Mouse (Mus musculus) natural killer cell, adult 2 months (primary cell): ENCODE results near the gene Olfr62.

ENCODE experiments used
- DNase-seq, 2 experiments: peaks; one replicate each; pipeline ENCODE4 v3.0.0; 2022; ENCODE audit warnings: low spot score in 2 of 2

Olfr62 gene

DNA sequence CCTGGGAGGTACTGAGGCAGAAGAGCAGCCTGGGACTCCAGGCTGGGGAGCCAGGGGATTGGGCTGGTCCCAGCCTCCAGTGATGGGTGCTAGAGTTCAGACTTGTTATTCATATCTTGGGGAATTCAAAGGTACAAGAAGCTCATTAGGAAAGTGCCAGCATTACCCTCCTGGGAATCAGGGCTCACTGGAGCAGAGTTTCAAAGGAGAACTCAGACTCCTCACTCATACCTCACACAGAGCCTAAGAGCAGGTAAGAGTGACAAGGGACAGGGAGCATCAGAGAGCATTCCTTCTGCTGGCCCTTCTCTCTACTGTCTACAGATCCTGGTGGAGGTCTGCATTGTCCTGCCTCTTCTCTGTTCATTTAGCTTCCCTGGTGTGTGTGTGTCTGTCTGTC, at the start of gene Olfr62:
Gene Olfr62, plus strand, starts transcription at position 301 of the 400 bp plus-strand sequence.
- no peak for DNase-seq

DNA sequence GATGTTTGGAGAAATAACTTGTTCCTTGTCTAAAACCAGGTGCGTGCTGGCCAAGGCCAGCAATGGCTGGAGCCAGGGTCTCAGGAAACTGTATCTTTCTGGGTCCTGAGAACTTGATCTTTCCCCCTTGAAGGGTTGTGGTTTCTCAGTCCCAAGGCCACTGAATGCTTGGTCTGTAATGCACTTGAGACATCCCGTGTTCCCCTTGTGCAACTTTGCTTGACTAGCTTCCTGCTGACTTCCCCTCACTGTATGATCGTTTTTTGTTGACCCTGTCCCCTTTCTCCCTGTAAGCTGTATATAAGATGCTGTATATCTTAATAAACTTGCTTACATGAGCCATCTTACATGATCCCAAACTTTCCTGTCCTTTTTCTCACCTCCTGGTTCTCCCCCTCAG, 48.9 kb upstream of the Olfr62 start:
- DNase-seq: no peak

DNA sequence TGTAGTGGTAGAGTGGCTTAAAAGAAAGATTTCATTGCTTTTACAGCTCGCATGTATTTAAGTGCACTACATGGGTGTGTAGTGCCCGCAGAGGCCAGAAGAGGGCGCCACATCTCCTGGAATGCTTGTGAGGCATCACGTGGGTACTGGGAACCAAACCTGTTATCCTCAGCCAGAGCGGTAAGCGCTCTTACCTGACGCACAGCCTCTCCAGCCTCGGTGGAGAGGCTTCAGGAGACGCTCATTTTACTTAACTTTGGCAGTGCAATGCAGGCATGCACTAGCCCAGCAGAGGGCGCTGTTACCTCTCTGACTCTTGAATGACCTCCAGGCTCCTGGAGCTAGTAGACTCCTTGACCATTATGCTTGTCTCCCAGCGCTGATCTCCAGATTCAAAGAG, 46.1 kb upstream of the Olfr62 start:
- peak; percentile 22 to 25 for DNase-seq

DNA sequence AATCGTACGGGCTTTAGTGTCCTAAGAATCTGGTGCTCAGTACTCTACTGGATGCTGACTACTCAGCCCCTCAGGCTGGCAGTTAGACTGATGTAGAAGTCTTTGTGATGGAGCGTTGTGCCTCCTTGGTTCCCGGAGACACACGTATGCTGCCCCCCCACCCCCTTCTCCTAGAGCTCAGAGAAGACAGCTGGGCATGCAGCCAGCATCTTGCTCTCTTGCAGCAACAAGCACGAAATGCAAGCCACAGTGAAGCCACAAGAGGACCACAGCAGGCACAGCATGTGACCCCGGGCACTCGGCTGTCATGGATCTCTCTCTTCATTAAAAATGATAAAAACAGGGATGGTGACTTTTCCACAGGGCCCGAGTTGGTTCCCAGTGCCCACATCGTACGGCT, 43.3 kb upstream of the Olfr62 start:
- DNase-seq: no peak

DNA sequence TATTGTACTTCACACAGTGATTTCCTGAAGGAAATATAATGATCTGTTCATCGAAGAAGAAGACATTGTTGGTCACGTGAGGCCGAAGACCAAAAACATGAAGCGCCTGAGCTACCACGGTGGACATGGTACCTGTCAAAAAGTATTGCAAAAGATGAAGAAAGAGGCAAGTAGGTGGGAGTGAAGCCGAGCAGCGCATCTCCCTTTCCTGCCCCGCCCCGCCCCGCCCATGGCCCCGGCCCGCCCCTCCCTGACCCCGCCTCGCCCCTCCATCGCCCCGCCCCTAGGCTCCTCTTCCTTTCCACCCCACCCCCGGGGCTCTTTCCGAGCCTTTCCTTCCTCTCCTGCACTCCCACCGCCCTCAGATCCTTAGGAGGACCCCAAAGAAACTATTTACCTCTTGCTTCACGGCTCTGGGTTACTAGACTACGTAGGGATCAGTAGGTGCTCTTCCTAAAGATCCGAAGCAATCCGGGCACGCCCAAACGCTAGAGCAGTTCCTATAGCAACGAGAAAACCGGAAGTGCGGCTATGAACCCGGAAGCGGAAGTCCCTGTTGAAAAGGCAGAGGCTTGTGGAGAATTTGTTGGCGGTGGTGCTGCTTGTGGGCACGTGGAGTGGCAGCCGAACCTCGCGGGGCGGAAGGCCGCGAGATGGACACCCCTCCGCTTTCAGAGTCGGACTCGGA, 38.3 kb upstream of the Olfr62 start, which contains the start of the genes Cfap57 and Ebna1bp2:
Gene Cfap57, minus strand, starts transcription at position 499 of the 688 bp plus-strand sequence.
Gene Ebna1bp2, plus strand, starts transcription at position 521 of the 688 bp plus-strand sequence.
- peak; percentile 94 to 95 for DNase-seq

DNA sequence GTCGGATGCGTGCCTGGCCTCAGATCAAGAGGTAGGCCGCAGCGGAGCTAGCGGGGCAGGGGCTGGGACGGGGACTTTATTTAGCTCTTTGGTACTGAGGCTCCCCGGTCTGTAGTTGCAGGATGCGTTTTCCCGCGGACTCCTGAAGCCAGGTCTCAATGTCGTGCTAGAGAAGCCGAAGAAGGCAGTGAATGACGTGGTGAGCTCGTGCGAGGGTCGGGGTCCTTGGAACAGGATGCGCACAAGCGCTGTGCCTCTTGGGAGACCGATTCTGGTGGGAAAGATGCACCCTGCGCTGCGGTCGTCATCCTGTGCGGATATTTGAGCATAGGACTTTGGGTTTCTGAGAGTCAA, 37.8 kb upstream of the Olfr62 start:
- no peak for DNase-seq

DNA sequence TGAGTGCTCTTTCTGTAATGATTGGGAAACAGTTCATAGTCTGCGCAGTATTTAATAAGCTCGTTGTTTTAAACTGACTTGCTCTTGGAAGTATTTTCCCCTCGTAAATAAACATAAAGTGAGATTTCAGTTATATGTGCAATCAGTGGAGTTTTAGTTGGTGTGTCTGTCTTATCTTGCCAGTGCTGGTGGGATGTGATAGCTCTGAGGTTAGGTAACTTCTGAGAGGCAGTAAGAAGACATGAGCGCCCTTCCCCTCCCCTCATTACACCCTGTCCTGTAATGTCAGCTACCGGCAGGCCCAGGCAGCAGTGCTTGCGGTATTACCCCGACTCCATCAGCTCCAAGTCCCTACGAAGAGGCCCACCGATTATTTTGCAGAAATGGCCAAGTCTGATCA, 37.0 kb upstream of the Olfr62 start:
- DNase-seq: no peak

DNA sequence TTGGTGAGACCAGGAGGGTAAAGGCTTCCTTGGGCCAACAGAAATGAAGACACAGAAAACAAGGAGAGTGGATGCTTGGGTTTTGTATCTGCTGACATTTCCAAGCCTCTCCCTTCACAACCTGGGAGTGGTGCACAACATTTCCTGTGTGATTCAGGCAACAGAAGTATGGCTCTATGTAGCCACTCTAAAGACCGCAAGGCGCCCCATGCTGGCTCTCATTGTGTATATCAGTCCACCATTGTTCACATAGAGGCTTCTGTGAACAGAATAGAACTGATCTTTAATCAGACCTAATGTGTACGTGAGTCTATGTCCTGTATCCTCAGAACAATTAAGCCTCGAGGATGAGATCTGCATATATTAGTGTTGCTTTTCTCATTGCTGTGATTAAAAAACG, 28.5 kb upstream of the Olfr62 start:
- DNase-seq: no peak

DNA sequence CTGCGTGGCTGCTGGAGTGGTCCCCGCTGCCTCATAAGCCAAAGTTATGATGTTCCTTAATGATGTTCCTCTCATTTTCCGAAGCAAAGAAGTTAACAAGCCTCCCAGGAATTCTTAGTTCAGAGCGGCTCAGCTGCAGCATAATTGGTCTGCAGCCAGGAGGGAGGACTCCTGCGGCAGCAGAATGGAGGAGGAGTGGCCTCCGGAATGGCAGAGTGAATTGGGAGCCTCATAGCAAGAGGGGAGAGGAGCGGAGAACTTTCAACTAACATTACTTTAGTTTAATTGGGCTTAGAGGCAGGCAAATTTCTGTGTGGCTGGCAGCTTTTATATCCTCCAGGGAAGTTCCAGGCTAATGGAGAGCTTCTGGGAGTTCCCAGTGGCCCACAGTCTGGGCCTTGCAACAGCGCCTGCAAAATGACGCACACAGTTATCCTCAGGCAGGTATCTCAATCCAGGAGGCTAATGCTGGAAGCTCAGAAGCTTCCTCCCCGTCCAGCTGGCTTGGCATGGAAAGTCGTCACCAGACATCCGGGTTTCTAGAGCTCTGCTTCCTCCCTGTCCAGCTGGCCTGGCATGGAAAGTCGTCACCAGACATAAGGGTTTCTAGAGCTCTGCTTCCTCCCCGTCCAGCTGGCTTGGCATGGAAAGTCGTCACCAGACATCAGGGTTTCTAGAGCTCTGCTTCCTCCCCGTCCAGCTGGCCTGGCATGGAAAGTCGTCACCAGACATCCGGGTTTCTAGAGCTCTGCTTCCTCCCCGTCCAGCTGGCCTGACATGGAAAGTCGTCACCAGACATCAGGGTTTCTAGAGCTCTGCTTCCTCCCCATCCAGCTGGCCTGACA, 16.2 kb upstream of the Olfr62 start:
- DNase-seq: no peak

DNA sequence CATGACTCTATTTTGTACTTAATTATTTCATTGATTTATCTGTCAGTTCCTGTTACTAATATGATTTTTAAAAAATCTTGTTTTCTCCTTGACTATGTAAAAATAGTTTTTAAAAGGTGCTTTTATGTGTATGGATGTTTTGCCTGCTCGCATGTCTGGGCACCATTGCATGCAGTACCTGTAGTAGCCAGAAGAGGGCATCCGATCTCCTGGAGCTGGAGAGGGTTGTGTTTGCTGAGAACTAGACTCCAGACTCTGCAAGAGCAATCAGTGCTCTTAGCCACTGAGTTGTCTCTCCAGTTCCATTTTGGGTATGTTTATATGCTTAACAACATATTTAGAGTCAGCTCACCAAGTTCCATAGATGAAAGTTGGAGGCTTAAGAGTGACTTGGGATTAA, 13.5 kb upstream of the Olfr62 start:
- DNase-seq: peak; percentile 14 to 44

DNA sequence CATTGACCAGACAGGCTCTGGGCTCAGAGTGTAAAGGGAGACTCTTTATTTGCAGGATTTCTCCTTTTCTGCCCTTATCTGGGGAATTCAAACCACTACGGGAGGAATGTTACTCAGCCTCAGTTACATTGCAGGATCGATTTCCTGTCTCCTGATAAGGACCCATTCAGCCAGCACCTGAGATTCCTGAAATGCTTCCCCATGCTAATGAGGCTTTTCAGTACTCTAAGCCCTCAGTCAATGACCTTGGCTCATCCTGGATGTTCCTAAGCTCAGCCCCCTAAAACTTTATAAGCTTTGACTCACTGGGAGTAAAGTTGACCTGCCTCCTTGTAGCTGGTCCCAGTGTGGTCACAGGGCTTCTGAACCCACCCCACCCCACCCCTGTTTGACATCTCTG, 28.3 kb downstream of the Olfr62 start:
- DNase-seq: no peak

DNA sequence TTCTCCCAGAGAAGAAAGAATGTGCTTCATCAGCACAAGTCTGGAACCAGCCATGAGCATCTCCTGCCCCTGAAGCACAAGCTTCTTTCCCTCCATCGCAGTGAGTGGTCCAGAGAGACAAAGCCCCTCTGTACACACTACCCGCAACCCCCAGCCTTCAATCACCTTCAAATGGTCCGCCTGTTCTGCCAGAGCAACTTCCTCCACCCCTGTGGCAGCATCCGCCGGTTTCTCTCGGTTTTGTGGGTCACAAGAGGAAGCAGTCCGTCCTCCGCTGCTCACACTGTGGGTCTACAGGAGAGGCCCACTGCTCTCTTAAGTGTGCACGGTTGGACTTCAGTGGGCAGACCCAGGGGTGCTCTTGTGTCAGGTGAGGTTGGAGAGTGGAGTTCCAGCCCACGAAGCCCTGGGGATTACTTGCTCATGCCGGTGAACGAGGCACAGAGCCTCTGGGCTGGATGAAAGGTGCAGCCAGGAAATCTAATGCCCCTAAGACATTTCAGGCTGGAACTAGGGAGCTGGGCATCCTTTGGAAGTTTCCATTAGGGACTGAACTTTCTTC, 33.7 kb downstream of the Olfr62 start, which contains the start of gene Olfr1342:
Gene Olfr1342, minus strand, starts transcription at position 345 of the 562 bp plus-strand sequence.
- DNase-seq: no peak

DNA sequence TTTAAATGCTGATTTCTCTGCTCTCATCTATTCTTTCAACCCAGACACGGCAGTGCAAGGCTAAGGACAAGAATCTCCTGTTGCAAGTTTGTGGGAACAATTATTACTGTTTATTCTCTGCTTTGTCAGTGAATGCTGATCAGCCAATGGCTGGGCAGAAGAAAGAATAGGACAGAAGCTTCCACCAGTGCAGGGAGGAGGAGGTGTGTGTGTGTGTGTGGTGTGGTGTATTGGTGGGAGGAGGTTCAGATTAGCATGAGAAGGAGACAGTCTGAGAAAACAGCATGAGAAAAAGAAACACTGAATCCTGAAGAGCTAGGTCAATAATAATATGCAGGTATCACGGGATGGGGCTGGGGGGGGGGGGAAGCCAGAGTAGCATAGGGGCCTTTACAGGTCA, 35.1 kb downstream of the Olfr62 start:
- DNase-seq: no peak

DNA sequence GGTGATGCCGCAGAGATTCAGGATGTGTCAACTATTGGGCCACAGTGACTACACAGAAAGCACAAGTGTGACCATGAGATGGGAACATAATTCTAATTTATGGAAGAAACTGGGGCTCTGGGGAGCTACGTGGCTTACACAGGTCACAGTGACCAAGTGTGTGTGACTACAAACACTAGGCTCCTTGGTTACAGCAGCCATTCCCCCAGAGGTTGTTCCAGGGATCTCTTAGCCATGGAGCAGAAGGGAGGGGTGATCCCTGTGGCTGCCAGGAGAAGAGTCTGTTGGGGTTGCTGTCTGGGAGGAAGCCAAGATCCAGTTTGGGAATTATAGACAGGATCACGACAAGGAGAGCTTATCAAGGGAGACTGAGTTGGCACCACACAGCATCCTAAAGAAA, 44.5 kb downstream of the Olfr62 start, which contains the start of gene Olfr1341:
Gene Olfr1341, plus strand, starts transcription at position 301 of the 400 bp plus-strand sequence.
- no peak for DNase-seq

DNA sequence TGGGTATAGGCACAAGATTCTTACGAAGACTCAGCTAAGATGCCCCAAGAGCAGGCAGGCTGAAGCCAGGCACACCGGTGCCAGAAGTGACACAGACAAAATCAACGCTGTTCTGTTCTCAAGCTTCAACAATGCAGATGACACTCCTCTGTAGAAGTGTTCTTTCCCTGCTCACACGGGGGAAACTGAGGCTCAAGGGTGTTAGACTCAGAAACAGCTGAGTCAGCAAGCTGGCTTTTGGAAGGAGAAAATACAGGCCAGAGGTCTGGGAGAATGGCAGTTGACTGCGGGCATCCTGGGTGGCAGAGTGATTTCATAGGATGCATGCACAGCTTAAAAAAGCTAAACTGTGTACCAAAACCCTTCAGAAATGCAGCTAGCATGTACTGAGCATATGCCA, 49.3 kb downstream of the Olfr62 start:
- no peak for DNase-seq

DNA sequence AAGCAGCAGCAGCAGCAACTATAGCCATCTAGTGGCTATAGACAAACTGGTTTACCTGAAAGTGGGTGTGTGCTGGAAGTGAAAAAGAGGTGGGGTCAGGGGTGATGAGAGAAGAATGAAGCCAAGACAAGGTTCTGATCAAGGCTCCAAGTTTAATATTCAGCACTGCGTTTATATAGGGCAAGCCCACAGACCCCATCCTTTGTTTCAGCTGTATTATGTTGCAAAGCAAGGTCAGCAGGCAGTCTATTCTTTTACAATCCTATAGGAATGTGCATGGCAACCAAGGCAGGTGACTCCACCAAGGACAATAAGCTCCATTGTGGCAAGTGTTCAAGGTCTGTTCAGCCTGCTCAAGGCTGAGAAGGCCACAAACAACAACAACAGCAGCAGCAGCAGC, 52.9 kb downstream of the Olfr62 start:
- DNase-seq: no peak
